Mouse (Mus musculus) thymus, adult 2 months (tissue): ENCODE measurements at regions not wholly inside any gene's neighbourhood (a gene's known extent, or its start where the extent isn't known, plus 50 kb on each side); places are given as distances from the start of the nearest gene placed in this dataset.

ENCODE experiments used
- DNase-seq: peaks from one replicate; pipeline ENCODE4 v3.0.0; 2021
- H3K27ac ChIP-seq: fragments of 200-500 bp; 2 replicates; pipeline ENCODE4 v1.5.1; 2012; ENCODE audit warnings: low read length, control low read depth; ENCODE audit not compliant: control insufficient read depth, insufficient read depth
- H3K27me3 ChIP-seq: fragments of 200-500 bp; 2 replicates; pipeline ENCODE4 v1.6.1; 2012; ENCODE audit warnings: mild to moderate bottlenecking, low read length, moderate library complexity, mixed read lengths; ENCODE audit not compliant: control insufficient read depth, insufficient read depth
- H3K36me3 ChIP-seq: fragments of 200-500 bp; 2 replicates; pipeline ENCODE4 v1.6.1; 2012; ENCODE audit warnings: mild to moderate bottlenecking, low read length, moderate library complexity; ENCODE audit not compliant: control insufficient read depth, insufficient read depth
- H3K4me1 ChIP-seq: fragments of 200-500 bp; replicated peaks from 2 replicates; pipeline ENCODE4 v1.6.1; 2012; ENCODE audit warnings: low read length; ENCODE audit not compliant: control insufficient read depth, insufficient read depth
- H3K4me3 ChIP-seq: fragments of 200-500 bp; 2 replicates; pipeline ENCODE4 v1.5.1; 2012; ENCODE audit warnings: mild to moderate bottlenecking, low read length, control low read depth, moderate library complexity; ENCODE audit not compliant: control insufficient read depth, insufficient read depth
- CTCF ChIP-seq: fragments of 200-500 bp; IDR thresholded peaks from 2 replicates; pipeline ENCODE4 v1.5.1; 2012; ENCODE audit warnings: mild to moderate bottlenecking, control low read depth, low read length, moderate library complexity, borderline replicate concordance; ENCODE audit not compliant: control insufficient read depth, poor library complexity, insufficient read depth; ENCODE audit errors: extremely low read depth
- POLR2A ChIP-seq: fragments of 200-500 bp; IDR thresholded peaks from 2 replicates; pipeline ENCODE4 v1.6.1; 2012; ENCODE audit warnings: mild to moderate bottlenecking, low read length, control low read depth, moderate library complexity; ENCODE audit not compliant: control insufficient read depth, poor library complexity, insufficient read depth; ENCODE audit errors: extremely low read depth
- WGBS: fragments of 180-500 bp; shearing (Covaris S2); methylation state at CpG from one replicate; pipeline ENCODE4 v1.1.7; 2018; 5-methylcytosine and 5-hydroxymethylcytosine counted together

DNA sequence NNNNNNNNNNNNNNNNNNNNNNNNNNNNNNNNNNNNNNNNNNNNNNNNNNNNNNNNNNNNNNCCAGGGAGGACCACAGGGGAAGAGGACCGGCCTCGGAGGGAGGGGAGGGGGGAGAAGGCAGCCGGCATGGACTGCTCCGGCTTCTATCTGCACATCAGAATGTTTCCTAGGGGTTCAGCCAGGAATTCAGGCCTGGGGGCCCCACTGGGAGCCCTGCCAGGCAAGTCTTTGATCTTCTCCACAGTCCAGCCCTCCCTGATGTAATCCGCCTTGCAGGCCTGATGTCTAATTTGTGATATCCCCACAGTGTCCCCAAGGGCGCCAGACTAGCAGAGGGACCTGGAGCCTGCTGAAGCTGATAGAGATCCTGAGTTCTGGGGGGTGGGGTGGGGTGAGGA, 57.1 kb upstream of the Tbx3 start:
- no peaks in the 10 kb centered on the region for H3K27me3 ChIP-seq
- DNase-seq: no peak
- no peaks in the 10 kb centered on the region for H3K36me3 ChIP-seq
- no peak overlapping the region for H3K4me3 ChIP-seq
- WGBS: 91% methylated on average over 6 of the region's 6 CpGs
- H3K27ac ChIP-seq: no peak overlapping the region
- TF ChIP-seq POLR2A (no peak), CTCF (no peak)
- H3K4me1 ChIP-seq: no peaks in the 10 kb centered on the region

DNA sequence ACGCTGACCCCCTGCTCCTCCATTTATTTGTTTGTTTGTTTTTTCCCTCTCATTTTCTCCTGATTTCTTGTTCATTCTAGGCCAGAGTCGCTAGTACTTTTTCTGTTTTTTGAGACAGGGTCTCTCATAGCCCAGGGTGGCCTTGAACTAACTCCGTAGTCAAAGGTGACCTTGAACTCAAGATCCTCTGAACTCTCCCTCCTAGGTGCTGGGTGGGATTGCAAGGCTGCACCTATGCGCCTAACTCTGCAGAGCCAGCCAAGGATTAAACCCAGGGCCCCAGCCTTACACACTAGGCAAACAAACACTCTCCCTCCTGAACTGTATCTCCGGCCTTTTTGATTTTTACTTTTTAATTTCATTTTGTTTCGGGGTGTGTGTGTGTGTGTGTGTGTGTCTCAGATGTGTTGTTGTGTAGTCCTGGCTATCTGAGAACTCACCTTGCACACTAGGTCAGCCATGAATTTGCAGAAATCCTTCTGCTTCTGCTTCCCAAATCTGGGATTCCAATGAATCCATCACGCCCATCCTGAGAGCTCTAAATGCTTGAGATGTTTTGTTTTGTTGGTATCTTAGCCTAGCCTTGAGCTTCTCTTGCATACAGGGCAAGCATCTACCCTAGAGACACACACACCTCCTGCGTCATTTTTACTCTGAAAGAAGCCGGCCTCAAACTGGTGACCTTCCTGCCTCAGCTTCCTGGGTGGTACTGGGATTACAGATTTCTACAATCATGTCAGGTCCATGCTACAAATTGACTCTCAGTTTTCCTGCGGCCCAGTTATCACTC, 56.3 kb upstream of the Tbx3 start:
- no peaks in the 10 kb centered on the region for H3K36me3 ChIP-seq
- no peak overlapping the region for H3K4me3 ChIP-seq
- no peak overlapping the region for H3K27ac ChIP-seq
- no peak for TF ChIP-seq POLR2A
- no peak for TF ChIP-seq CTCF
- 95% methylated on average over 10 of the region's 10 CpGs for WGBS
- no peaks in the 10 kb centered on the region for H3K27me3 ChIP-seq
- H3K4me1 ChIP-seq: no peaks in the 10 kb centered on the region
- no peak for DNase-seq

- 81% methylated on average over 5 of the region's 5 CpGs for WGBS
- Histone ChIP-seq H3K4me3 (no peak overlapping the region), H3K27ac (no peak overlapping the region), H3K4me1 (no peaks in the 10 kb centered on the region), H3K27me3 (no peaks in the 10 kb centered on the region), H3K36me3 (no peaks in the 10 kb centered on the region)
- TF ChIP-seq POLR2A (no peak), CTCF (no peak)
- no peak for DNase-seq
Observed at GRCm38 (mm10) chr5:119615681-119616080, 54.8 kb upstream of the Tbx3 start.

GRCm38 (mm10) chr5:119617856-119618255, 52.6 kb upstream of the Tbx3 start:
- DNase-seq: no peak
- no peak overlapping the region for H3K4me3 ChIP-seq
- WGBS: 97% methylated on average over 2 of the region's 2 CpGs

GRCm38 (mm10) chr5:119619906-119620305, 50.6 kb upstream of the Tbx3 start:
- no peaks in the 10 kb centered on the region for H3K36me3 ChIP-seq
- 86% methylated on average over 8 of the region's 8 CpGs for whole genome bisulfite sequencing
- H3K4me1 ChIP-seq: no peaks in the 10 kb centered on the region
- TF ChIP-seq CTCF: no peak
- no peak for TF ChIP-seq POLR2A
- H3K27me3 ChIP-seq: no peaks in the 10 kb centered on the region
- no peak for DNase-seq
- no peak overlapping the region for H3K27ac ChIP-seq
- no peak overlapping the region for H3K4me3 ChIP-seq

More at GRCm38 (mm10) chr5:119617856-119618255, 52.6 kb upstream of the Tbx3 start:
- H3K4me1 ChIP-seq: no peaks in the 10 kb centered on the region
- H3K36me3 ChIP-seq: no peaks in the 10 kb centered on the region
- TF ChIP-seq CTCF (no peak), POLR2A (no peak)
- H3K27me3 ChIP-seq: no peaks in the 10 kb centered on the region
- H3K27ac ChIP-seq: no peak overlapping the region
